Mouse (Mus musculus): ENCODE results near the gene Pde6d. TPM values are rescaled to one million over a fixed set of nuclear protein-coding genes. Genes with fewer than 3 reads are reported as not detected.

Gene Pde6d
- total RNA-seq, 2 experiments from 2014 or later, result 41.7 to 44.1 TPM

Other genes with a start within 250 kb of the Pde6d start
- 100 to 1,000 TPM; 109 to 127 TPM for gene Ncl, start 223.2 kb downstream of the Pde6d start, total RNA-seq (2021)
- not detected for gene Nmur1, start 156.4 kb downstream of the Pde6d start, total RNA-seq (2021)
- gene Tex44, start 156.3 kb downstream of the Pde6d start, total RNA-seq (2021), result not detected
- 100 to 1,000 TPM; 202 to 234 TPM for gene Ptma, start 55.9 kb downstream of the Pde6d start, total RNA-seq (2021)
- gene Cops7b, start 275 bp upstream of the Pde6d start, total RNA-seq (2021), result 10 to 100 TPM in 1 of 2 experiments, 1 to 10 TPM in 1; 10.0 to 11.2 TPM
- gene Nppc, start 87.9 kb upstream of the Pde6d start, total RNA-seq (2021), result under 1 TPM in 1 of 2 experiments, not detected in 1; 0.28 TPM
- 10 to 100 TPM; 11.4 to 12.4 TPM for gene Dis3l2, start 121.2 kb upstream of the Pde6d start, total RNA-seq (2021)